ENCODE assay signal across 7 mouse cellular contexts in the genomic region with DNA sequence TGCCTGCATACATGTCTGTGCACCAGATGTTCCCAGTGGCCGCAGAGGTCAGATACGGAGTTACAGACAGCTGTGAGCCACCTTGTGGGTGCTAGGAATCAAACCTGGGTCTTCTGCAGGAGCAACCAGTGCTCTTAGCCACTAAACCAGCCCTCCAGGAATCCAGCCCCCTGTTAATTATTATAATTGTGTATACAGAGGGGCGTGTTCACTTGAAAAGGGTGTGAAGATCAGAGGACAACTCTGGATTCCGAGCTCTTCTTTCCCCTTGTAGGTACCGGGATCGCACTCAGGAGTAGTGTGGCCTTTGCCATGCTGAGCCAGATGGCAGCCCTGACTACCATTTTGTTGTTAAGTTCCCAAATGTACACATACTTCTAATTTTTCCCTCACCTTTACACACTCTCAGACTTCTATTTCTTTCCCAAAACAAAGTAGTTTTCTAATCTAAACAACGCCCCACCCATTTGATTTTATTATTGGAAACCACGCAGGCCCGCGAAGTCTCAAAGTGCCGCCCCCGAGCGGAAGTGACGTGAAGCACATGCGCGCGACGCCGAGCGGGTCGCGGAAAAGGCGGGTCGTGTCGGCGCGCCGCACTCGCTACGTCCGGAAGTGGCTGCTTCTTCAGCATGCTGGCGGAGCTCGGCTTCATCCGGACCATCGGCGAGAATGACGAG. TPM values are rescaled to one million over a fixed set of nuclear protein-coding genes. Genes with fewer than 3 reads are reported as not detected.
A peak's percentile ranks its signal among the peaks of the same experiment; 100 is the strongest.
DNase-seq lines count a peak whose midpoint lies in the region; ATAC-seq and TF ChIP-seq lines count a peak whose summit lies in the region.

TSS of gene Ddx27 (plus strand) at position 492 of the 680 bp plus-strand sequence.

- TF ChIP-seq POLR2A in small intestine, adult 2 months (IDR thresholded peaks at IDR 0.05; ENCODE audit: low read depth, low read length): peak; percentile 52; the same call in 1 of the 2 replicates

- peak within 1 kb of the TSS; percentile 100 for H3K4me3 ChIP-seq in embryonic facial prominence, embryonic 10.5 days
- peak within 1 kb of the TSS; percentile 97 for H3K4me3 ChIP-seq in intestine, postnatal 0 days (ENCODE audit: low read depth, low read length)
- H3K4me3 ChIP-seq in midbrain, embryonic 12.5 days: peak within 1 kb of the TSS; percentile 92
- H3K4me3 ChIP-seq in small intestine, adult 2 months (ENCODE audit: low read depth, low read length): peak within 1 kb of the TSS; percentile 83

- peak; percentile 11; the same call in 1 of the 2 replicates for TF ChIP-seq CTCF in intestine, postnatal 0 days (IDR thresholded peaks at IDR 0.05; ENCODE audit: low read depth)
- 0 out of 2 replicates have a peak, but pooled peaks have one; percentile 3 for TF ChIP-seq CTCF in small intestine, adult 2 months (IDR thresholded peaks at IDR 0.05; ENCODE audit: extremely low read depth, insufficient read length, insufficient replicate concordance, low read depth, low read length)

- peak within 1 kb of the TSS; percentile 82 for H3K4me2 ChIP-seq in intestine, postnatal 0 days (replicated peaks; ENCODE audit: low read depth)
- H3K4me2 ChIP-seq in midbrain, embryonic 12.5 days (replicated peaks): peak within 1 kb of the TSS; percentile 97

- H3K9me3 ChIP-seq in embryonic facial prominence, embryonic 10.5 days: no peaks in the 10 kb centered on the region
- H3K9me3 ChIP-seq in intestine, postnatal 0 days (ENCODE audit: control insufficient read depth): no peaks in the 10 kb centered on the region
- no peaks in the 10 kb centered on the region for H3K9me3 ChIP-seq in midbrain, embryonic 12.5 days

- intact Hi-C loops in left cerebral cortex, postnatal 4 days (cut with DNase I): no loop called here

- WGBS in embryonic facial prominence, embryonic 10.5 days: 3% methylated on average over 37 of the region's 37 CpGs
- WGBS in intestine, postnatal 0 days: under 1% methylated on average over 37 of the region's 37 CpGs
- WGBS in midbrain, embryonic 12.5 days: 3% methylated on average over 37 of the region's 37 CpGs
- WGBS in small intestine, adult 2 months: 1% methylated on average over 37 of the region's 37 CpGs

- H3K27me3 ChIP-seq in embryonic facial prominence, embryonic 10.5 days (replicated peaks; ENCODE audit: low read depth, poor library complexity, severe bottlenecking): no peaks in the 10 kb centered on the region
- no peaks in the 10 kb centered on the region for H3K27me3 ChIP-seq in intestine, postnatal 0 days (replicated peaks; ENCODE audit: control insufficient read depth, insufficient read depth, low read length)
- no peaks in the 10 kb centered on the region for H3K27me3 ChIP-seq in midbrain, embryonic 12.5 days
- no peaks in the 10 kb centered on the region for H3K27me3 ChIP-seq in small intestine, adult 2 months (ENCODE audit: control insufficient read depth, insufficient read depth, low read length)

- peak within 1 kb of the TSS; percentile 84 for H3K27ac ChIP-seq in embryonic facial prominence, embryonic 10.5 days (replicated peaks)
- H3K27ac ChIP-seq in intestine, postnatal 0 days (ENCODE audit: low read depth, low read length): peak within 1 kb of the TSS; percentile 65
- H3K27ac ChIP-seq in midbrain, embryonic 12.5 days (replicated peaks): peak within 1 kb of the TSS; percentile 39; the same call in 1 of the 2 replicates
- H3K27ac ChIP-seq in small intestine, adult 2 months (ENCODE audit: insufficient read depth, low read depth, low read length): peak within 1 kb of the TSS; percentile 39

- peaks cover 18% of the 10 kb centered on the region for H3K4me1 ChIP-seq in embryonic facial prominence, embryonic 10.5 days
- H3K4me1 ChIP-seq in intestine, postnatal 0 days (replicated peaks; ENCODE audit: control insufficient read depth, insufficient read depth, low read length): peaks cover 9% of the 10 kb centered on the region; the same call in 1 of the 2 replicates
- peaks cover 18% of the 10 kb centered on the region for H3K4me1 ChIP-seq in midbrain, embryonic 12.5 days
- peaks cover 6% of the 10 kb centered on the region for H3K4me1 ChIP-seq in small intestine, adult 2 months (ENCODE audit: control insufficient read depth, insufficient read depth, insufficient read length, low read length)

- peak; percentile 96 for DNase-seq in adrenal gland, postnatal 10 days
- DNase-seq in embryonic facial prominence, embryonic 10.5 days (ENCODE audit: low spot score): peak; percentile 94
- DNase-seq in gonadal fat pad, adult 2 months (ENCODE audit: low read depth): no peak
- peak; percentile 92 for DNase-seq in left cerebral cortex, postnatal 4 days

- peak within 1 kb of the TSS; percentile 82 for H3K9ac ChIP-seq in intestine, postnatal 0 days (ENCODE audit: low read depth, low read length)
- peak within 1 kb of the TSS; percentile 82 for H3K9ac ChIP-seq in midbrain, embryonic 12.5 days (replicated peaks)

- H3K36me3 ChIP-seq in embryonic facial prominence, embryonic 10.5 days (replicated peaks): peaks cover 33% of the 10 kb centered on the region
- H3K36me3 ChIP-seq in intestine, postnatal 0 days (ENCODE audit: control insufficient read depth, insufficient read depth): peaks cover 15% of the 10 kb centered on the region
- H3K36me3 ChIP-seq in midbrain, embryonic 12.5 days: peaks cover 18% of the 10 kb centered on the region
- peaks cover 10% of the 10 kb centered on the region for H3K36me3 ChIP-seq in small intestine, adult 2 months (ENCODE audit: control insufficient read depth, insufficient read depth, low read length)

- peak; percentile 88 for ATAC-seq in intestine, postnatal 0 days
- peak; percentile 89 for ATAC-seq in midbrain, embryonic 12.5 days (ENCODE audit: low FRiP score, low read depth)

RNA-seq across cellular contexts. Expression of gene Ddx27, which starts in this region (rescaled TPM):
- total RNA-seq in adrenal gland, postnatal 10 days (2021): 10 to 100 TPM; 32.1 to 34.6 TPM
- 69.0 and 69.9 TPM in 2 replicates for polyA plus RNA-seq in embryonic facial prominence, embryonic 10.5 days (2016; fragmentation: Nextera tagmentation; extraction: Ambion mirVana)
- polyA plus RNA-seq in gonadal fat pad, adult 2 months (2012; rRNA removed): 23.5 and 26.0 TPM in 2 replicates
- polyA plus RNA-seq in intestine, postnatal 0 days (2015; fragmentation: Nextera tagmentation; extraction: Ambion mirVana): 15.8 and 16.3 TPM in 2 replicates
- total RNA-seq in left cerebral cortex, postnatal 4 days (2021): 10 to 100 TPM; 44.2 to 46.4 TPM
- polyA plus RNA-seq in midbrain, embryonic 12.5 days (2016; fragmentation: Nextera tagmentation; extraction: Ambion mirVana): 50.2 and 51.8 TPM in 2 replicates
- polyA plus RNA-seq in small intestine, adult 2 months (2012; rRNA removed): 6.4 and 14.7 TPM in 2 replicates
